Mouse (Mus musculus) lung, postnatal 0 days (tissue): ENCODE data around the gene Cyp3a57. TPM values are rescaled to one million over a fixed set of nuclear protein-coding genes. Genes with fewer than 3 reads are reported as not detected.
"Not testable (repeated sequence)": the region's sequence is repeated elsewhere in the genome, so short reads cannot be mapped to it uniquely, and the experiment has no call there.

Experiments used
- ATAC-seq: fragments of 200-750 bp; cut with Nextera tagmentation; 2 replicates; pipeline ENCODE4 v1.8.0; 2017; ENCODE audit warnings: moderate library complexity
- DNase-seq: peaks from one replicate; pipeline ENCODE4 v3.0.0-alpha.2; 2016; ENCODE audit warnings: low spot score
- H3K27ac ChIP-seq: fragments of 300-500 bp; sonication (generic); 2 replicates; pipeline ENCODE4 v1.5.1; 2014; ENCODE audit warnings: antibody characterized with exemption, mild to moderate bottlenecking, low read length, mixed read lengths
- H3K27me3 ChIP-seq: fragments of 300-500 bp; sonication (generic); replicated peaks from 2 replicates; pipeline ENCODE4 v1.6.1; 2014; ENCODE audit warnings: low read length, mixed read lengths; ENCODE audit not compliant: insufficient read depth
- H3K36me3 ChIP-seq: fragments of 300-500 bp; sonication (generic); 2 replicates; pipeline ENCODE4 v1.6.1; 2014; ENCODE audit warnings: low read length, mixed read lengths; ENCODE audit not compliant: insufficient read depth
- H3K4me1 ChIP-seq: fragments of 300-500 bp; sonication (generic); 2 replicates; pipeline ENCODE4 v1.6.1; 2014; ENCODE audit warnings: antibody characterized with exemption, low read depth, low read length, mixed read lengths; ENCODE audit not compliant: insufficient read depth
- H3K4me2 ChIP-seq: fragments of 300-500 bp; sonication (generic); replicated peaks from 2 replicates; pipeline ENCODE4 v1.6.1; 2014; ENCODE audit warnings: low read depth, mild to moderate bottlenecking, low read length, moderate library complexity, mixed read lengths
- H3K4me3 ChIP-seq: fragments of 300-500 bp; sonication (generic); 2 replicates; pipeline ENCODE4 v1.5.1; 2014; ENCODE audit warnings: low read depth, low read length
- H3K9ac ChIP-seq: fragments of 300-500 bp; sonication (generic); replicated peaks from 2 replicates; pipeline ENCODE4 v1.6.1; 2014; ENCODE audit warnings: low read depth, mild to moderate bottlenecking
- H3K9me3 ChIP-seq: fragments of 300-500 bp; sonication (generic); 2 replicates; pipeline ENCODE4 v1.6.1; 2016; ENCODE audit warnings: low read length, mixed read lengths
- CTCF ChIP-seq: IDR thresholded peaks from 2 replicates; pipeline ENCODE4 v1.5.1; 2016; ENCODE audit warnings: antibody characterized with exemption, mild to moderate bottlenecking
- EP300 ChIP-seq: IDR thresholded peaks from 2 replicates; pipeline ENCODE4 v1.6.1; 2016; ENCODE audit warnings: antibody characterized with exemption, mild to moderate bottlenecking, control low read depth
- WGBS: fragments of 180-500 bp; shearing (Covaris S2); extraction: QIAGEN DNeasy Blood & Tissue Kit; methylation state at CpG from one replicate; pipeline ENCODE4 v1.1.7; 2014; 5-methylcytosine and 5-hydroxymethylcytosine counted together
- polyA plus RNA-seq: library from polyadenylated mRNA; unstranded; fragments of >200 nt; fragmentation: Nextera tagmentation; extraction: Ambion mirVana; gene quantifications from 2 replicates; pipeline ENCODE4 v1.2.1, GENCODE M21; 2015

Cyp3a57 gene
- polyA plus RNA-seq, 1 experiment from 2014 or later = not detected

DNA sequence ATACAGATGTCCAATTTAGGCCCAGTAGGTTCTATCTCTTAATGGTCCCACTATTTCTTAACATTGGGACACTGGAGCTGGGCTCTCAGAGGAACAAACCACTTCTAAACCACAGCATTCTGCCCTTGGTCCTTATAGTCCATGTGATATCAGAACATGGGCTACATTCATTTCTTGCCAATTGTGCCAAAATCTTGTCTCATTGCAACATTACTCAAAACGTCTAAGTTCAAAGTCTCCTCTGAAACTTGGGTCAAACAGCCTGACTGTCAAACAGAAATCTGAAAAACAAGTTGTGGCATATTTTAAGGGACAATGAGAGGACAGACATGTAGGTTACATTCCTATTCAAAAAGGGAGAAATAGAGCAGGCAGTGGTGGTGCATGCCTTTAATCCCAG, 27.9 kb upstream of the Cyp3a57 start:
- H3K4me3 ChIP-seq = no peak overlapping the region
- H3K4me2 ChIP-seq = no peak overlapping the region
- H3K9me3 ChIP-seq = no peaks in the 10 kb centered on the region
- no peaks in the 10 kb centered on the region for H3K4me1 ChIP-seq
- no peak for TF ChIP-seq EP300
- no peak for TF ChIP-seq CTCF
- WGBS = 82% methylated on average over 1 of the region's 1 CpGs
- H3K36me3 ChIP-seq = no peaks in the 10 kb centered on the region
- ATAC-seq (no peak), DNase-seq (no peak)
- H3K27ac ChIP-seq = no peak overlapping the region
- H3K27me3 ChIP-seq = no peaks in the 10 kb centered on the region
- no peak overlapping the region for H3K9ac ChIP-seq

DNA sequence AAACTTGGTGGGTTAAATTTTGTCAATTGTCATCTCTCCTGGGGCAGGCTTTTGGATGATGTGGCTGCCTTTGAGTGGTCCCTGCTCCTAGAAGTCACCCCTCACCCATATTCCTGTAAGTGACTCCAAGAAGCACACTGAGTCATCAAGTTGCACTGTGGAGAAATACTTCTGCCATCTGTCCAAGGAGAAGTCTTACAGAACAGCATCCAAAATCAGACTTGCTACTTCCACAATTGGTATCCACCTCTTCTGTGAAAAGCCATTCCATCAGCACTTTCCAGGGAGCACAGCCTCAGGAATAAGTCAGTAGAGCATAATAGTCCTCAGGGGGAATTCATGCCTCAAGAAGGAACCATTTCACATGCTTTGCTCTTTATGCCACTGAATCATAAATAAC, 6.3 kb upstream of the Cyp3a57 start:
- ATAC-seq, H3K4me2 ChIP-seq, H3K4me1 ChIP-seq, H3K9me3 ChIP-seq, H3K36me3 ChIP-seq, H3K27me3 ChIP-seq, H3K4me3 ChIP-seq, DNase-seq, H3K9ac ChIP-seq, H3K27ac ChIP-seq: not testable (repeated sequence)

DNA sequence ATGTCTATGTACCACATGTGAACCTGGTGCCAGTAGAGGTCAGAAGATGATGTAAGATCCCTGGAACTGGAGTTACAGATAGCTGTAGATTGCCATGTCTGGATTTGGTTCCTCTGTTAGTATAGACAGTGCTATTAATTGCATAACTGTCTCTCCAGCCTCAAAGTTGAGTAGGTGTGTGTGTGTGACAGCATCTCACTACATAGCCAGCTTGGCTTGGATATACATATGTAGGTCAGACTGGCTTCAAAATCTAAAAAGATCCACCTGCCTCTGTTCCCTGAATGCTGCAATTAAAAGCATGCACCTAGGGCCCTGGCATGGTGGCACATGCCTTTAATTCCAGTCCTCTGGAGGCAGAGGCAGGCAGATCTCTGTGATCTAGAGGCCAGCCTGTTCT, 4.6 kb downstream of the Cyp3a57 start:
- DNase-seq (no peak), ATAC-seq (no peak)
- H3K36me3 ChIP-seq = no peaks in the 10 kb centered on the region
- no peak overlapping the region for H3K27ac ChIP-seq
- H3K4me3 ChIP-seq = no peak overlapping the region
- no peaks in the 10 kb centered on the region for H3K9me3 ChIP-seq
- H3K9ac ChIP-seq = no peak overlapping the region
- TF ChIP-seq CTCF (no peak), EP300 (no peak)
- H3K4me2 ChIP-seq = no peak overlapping the region
- H3K4me1 ChIP-seq = no peaks in the 10 kb centered on the region
- H3K27me3 ChIP-seq = no peaks in the 10 kb centered on the region

GRCm38 (mm10) chr5:145353081-145353480, 8.0 kb downstream of the Cyp3a57 start:
- H3K4me1 ChIP-seq = no peaks in the 10 kb centered on the region
- ATAC-seq (no peak), DNase-seq (no peak)
- H3K36me3 ChIP-seq = no peaks in the 10 kb centered on the region
- no peak overlapping the region for H3K9ac ChIP-seq
- WGBS = 87% methylated on average over 1 of the region's 1 CpGs
- H3K4me3 ChIP-seq = no peak overlapping the region
- H3K9me3 ChIP-seq = no peaks in the 10 kb centered on the region
- no peak overlapping the region for H3K27ac ChIP-seq
- H3K4me2 ChIP-seq = no peak overlapping the region
- no peaks in the 10 kb centered on the region for H3K27me3 ChIP-seq
- TF ChIP-seq EP300 = no peak
- no peak for TF ChIP-seq CTCF

DNA sequence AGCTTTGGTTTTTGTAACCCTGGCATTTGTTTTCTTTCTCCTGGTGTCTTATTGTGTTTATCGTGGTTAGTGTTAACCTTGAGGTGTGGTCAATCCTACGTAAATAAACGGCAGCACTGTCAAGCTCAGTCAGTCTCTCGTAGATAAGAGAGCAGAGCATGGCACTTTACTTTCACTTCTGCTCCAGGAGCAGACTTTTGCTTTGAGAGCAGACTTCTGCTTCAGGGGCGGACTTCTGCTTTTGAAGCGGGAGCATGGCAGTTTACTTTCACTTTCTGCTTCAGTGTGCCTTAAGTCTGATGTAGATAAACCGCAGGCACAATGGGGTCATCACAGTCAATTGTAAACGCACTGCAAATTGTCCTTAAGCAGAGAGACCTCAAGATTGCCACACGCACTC, 70.3 kb downstream of the Cyp3a57 start:
- WGBS = 81% methylated on average over 9 of the region's 9 CpGs
- not testable (repeated sequence) for H3K27ac ChIP-seq, H3K9ac ChIP-seq, H3K36me3 ChIP-seq, H3K4me3 ChIP-seq, H3K4me2 ChIP-seq, ATAC-seq, H3K9me3 ChIP-seq, H3K27me3 ChIP-seq, H3K4me1 ChIP-seq, DNase-seq

DNA sequence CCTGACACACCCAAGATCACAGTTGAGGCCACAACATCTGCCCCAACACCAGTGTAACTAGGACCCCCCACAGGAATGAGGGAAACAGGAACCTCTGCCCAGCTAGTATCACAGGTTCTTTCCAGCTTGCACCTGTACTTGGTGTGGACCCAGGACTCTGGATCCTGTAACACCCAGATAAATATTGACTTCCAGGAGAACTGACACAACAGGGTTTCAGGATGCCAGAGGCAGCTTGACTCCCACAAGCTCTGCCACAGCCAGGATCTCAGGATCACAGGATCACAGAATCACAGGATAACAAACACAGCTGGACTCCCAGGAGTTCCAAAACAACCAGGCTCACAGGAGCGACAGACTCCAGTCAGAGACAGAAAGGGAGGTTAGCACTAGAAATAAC, 77.2 kb downstream of the Cyp3a57 start:
- Histone ChIP-seq H3K4me3 (no peak overlapping the region), H3K4me1 (no peaks in the 10 kb centered on the region), H3K9me3 (no peaks in the 10 kb centered on the region), H3K36me3 (no peaks in the 10 kb centered on the region), H3K27me3 (no peaks in the 10 kb centered on the region), H3K9ac (no peak overlapping the region), H3K27ac (no peak overlapping the region), H3K4me2 (no peak overlapping the region)
- ATAC-seq = no peak
- no peak for DNase-seq
- TF ChIP-seq CTCF = no peak
- no peak for TF ChIP-seq EP300
- WGBS = 67% methylated on average over 1 of the region's 1 CpGs

DNA sequence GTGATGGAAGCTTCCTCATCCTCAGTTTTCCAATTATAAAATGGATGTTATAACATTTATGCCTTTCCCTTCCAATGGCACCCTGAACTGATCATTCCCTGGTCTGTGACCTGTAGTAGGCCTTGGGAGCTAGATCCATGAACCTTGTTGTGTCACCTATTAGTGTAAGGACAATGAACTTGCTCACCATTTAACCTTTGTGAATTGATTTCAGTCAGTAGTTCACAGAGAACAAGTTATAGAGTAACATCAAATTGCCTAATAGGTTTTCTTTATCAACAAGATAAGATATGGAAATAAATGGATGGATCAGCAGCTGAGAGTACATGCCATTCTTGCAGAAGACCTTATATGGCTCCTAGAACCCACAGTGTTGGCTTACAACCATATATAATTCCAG, 85.9 kb downstream of the Cyp3a57 start:
- no peak overlapping the region for H3K4me3 ChIP-seq
- no peak overlapping the region for H3K4me2 ChIP-seq
- H3K27ac ChIP-seq = no peak overlapping the region
- H3K27me3 ChIP-seq = no peaks in the 10 kb centered on the region
- ATAC-seq (no peak), DNase-seq (no peak)
- no peaks in the 10 kb centered on the region for H3K4me1 ChIP-seq
- TF ChIP-seq EP300 (no peak), CTCF (no peak)
- no peaks in the 10 kb centered on the region for H3K36me3 ChIP-seq
- no peaks in the 10 kb centered on the region for H3K9me3 ChIP-seq
- H3K9ac ChIP-seq = no peak overlapping the region
